Mouse (Mus musculus) neutrophil, adult 5-6 weeks (primary cell): ENCODE data around the gene Ddx24. TPM values are rescaled to one million over a fixed set of nuclear protein-coding genes. Genes with fewer than 3 reads are reported as not detected.
"Not testable (repeated sequence)": the region's sequence is repeated elsewhere in the genome, so short reads cannot be mapped to it uniquely, and the experiment has no call there.

Experiments
- ATAC-seq: fragments of 151-379, 151-347 bp; 2 replicates; pipeline ENCODE4 v1.8.0; 2017; ENCODE audit warnings: mild to moderate bottlenecking, moderate TSS enrichment; ENCODE audit not compliant: insufficient number of reproducible peaks, poor library complexity, low FRiP score, severe bottlenecking; ENCODE audit errors: extremely low read depth
- total RNA-seq: library from RNA; stranded (forward); fragments of 200-1000 nt; gene quantifications from 2 replicates; pipeline ENCODE4 v1.2.3, GENCODE M21; 2017

The Ddx24 gene
- 136 and 137 TPM in 2 replicates for total RNA-seq

GRCm38 (mm10) chr12:103425729-103426470, at the start of gene Ddx24:
Gene Ddx24, minus strand, starts transcription at chr12:103425830.
- ATAC-seq, result peak; percentile 99

GRCm38 (mm10) chr12:103474481-103474880, 48.9 kb upstream of the Ddx24 start:
- no peak for ATAC-seq

- no peak for ATAC-seq
Measured at GRCm38 (mm10) chr12:103457140-103457539, 31.5 kb upstream of the Ddx24 start, which contains the start of gene Ifi27l2b. Gene Ifi27l2b, minus strand, starts transcription at chr12:103457223.

GRCm38 (mm10) chr12:103456727-103457126, 31.1 kb upstream of the Ddx24 start:
- ATAC-seq, result not testable (repeated sequence)

GRCm38 (mm10) chr12:103453361-103453760, 27.7 kb upstream of the Ddx24 start:
- ATAC-seq, result no peak

- no peak for ATAC-seq
Measured at GRCm38 (mm10) chr12:103445060-103445459, 19.4 kb upstream of the Ddx24 start.

- ATAC-seq, result not testable (repeated sequence)
Measured at GRCm38 (mm10) chr12:103444261-103444660, 18.6 kb upstream of the Ddx24 start.

- peak; percentile 69 for ATAC-seq
Measured at GRCm38 (mm10) chr12:103443524-103443923, 17.9 kb upstream of the Ddx24 start, which contains the start of gene Ifi27l2a. Gene Ifi27l2a, minus strand, starts transcription at chr12:103443680.

- ATAC-seq, result no peak
Measured at GRCm38 (mm10) chr12:103437601-103438000, 12.0 kb upstream of the Ddx24 start.

GRCm38 (mm10) chr12:103434861-103435260, 9.2 kb upstream of the Ddx24 start:
- no peak for ATAC-seq

GRCm38 (mm10) chr12:103433986-103434731, 8.5 kb upstream of the Ddx24 start, which contains the start of gene Ifi27:
Gene Ifi27, plus strand, starts transcription at chr12:103434211.
- peak; percentile 91 for ATAC-seq

- no peak for ATAC-seq
Measured at GRCm38 (mm10) chr12:103433430-103433829, 7.8 kb upstream of the Ddx24 start.

- no peak for ATAC-seq
Measured at GRCm38 (mm10) chr12:103426710-103427109, 1.1 kb upstream of the Ddx24 start.

- no peak for ATAC-seq
Measured at GRCm38 (mm10) chr12:103425016-103425728, 458 bp downstream of the Ddx24 start.

- ATAC-seq, result no peak
Measured at GRCm38 (mm10) chr12:103408144-103408543, 17.5 kb downstream of the Ddx24 start.

- no peak for ATAC-seq
Measured at GRCm38 (mm10) chr12:103407720-103408119, 17.9 kb downstream of the Ddx24 start, which contains the start of gene 9330161L09Rik. Gene 9330161L09Rik, minus strand, starts transcription at chr12:103407820.

- ATAC-seq, result no peak
Measured at GRCm38 (mm10) chr12:103404131-103404530, 21.5 kb downstream of the Ddx24 start.

- ATAC-seq, result no peak
Measured at GRCm38 (mm10) chr12:103396751-103397150, 28.9 kb downstream of the Ddx24 start.
